In genomic region chr7:4684632-4685417, GRCm38 (mm10) we compare ENCODE assay signal across 8 mouse cellular contexts. TPM values are rescaled to one million over a fixed set of nuclear protein-coding genes. Genes with fewer than 3 reads are reported as not detected.
DNase-seq lines count a peak whose midpoint lies in the region; ATAC-seq lines count a peak whose summit lies in the region.

Hspbp1 (minus strand) TSS chr7:4685068.

- H3K4me1 ChIP-seq in hindbrain, embryonic 14.5 days (replicated peaks; ENCODE audit: control insufficient read depth, insufficient read depth, low read length) = peaks cover 8% of the 10 kb centered on the region

- peak within 1 kb of the TSS; percentile 68 for H3K27ac ChIP-seq in hindbrain, embryonic 14.5 days

- H3K9ac ChIP-seq in hindbrain, embryonic 14.5 days = peak within 1 kb of the TSS; percentile 58

- peak within 1 kb of the TSS; percentile 81 for H3K4me2 ChIP-seq in hindbrain, embryonic 14.5 days (replicated peaks)

- under 1% methylated on average over 32 of the region's 32 CpGs for WGBS in hindbrain, embryonic 14.5 days

- H3K9me3 ChIP-seq in hindbrain, embryonic 14.5 days (ENCODE audit: control insufficient read depth, low read length) = no peaks in the 10 kb centered on the region

- H3K36me3 ChIP-seq in hindbrain, embryonic 14.5 days (replicated peaks; ENCODE audit: control insufficient read depth, insufficient read depth) = peaks cover 19% of the 10 kb centered on the region

- H3K4me3 ChIP-seq in hindbrain, embryonic 14.5 days (replicated peaks; ENCODE audit: low read length) = peak within 1 kb of the TSS; percentile 57

- ATAC-seq in hindbrain, embryonic 14.5 days (ENCODE audit: low FRiP score) = peak; percentile 98

- no peaks in the 10 kb centered on the region for H3K27me3 ChIP-seq in hindbrain, embryonic 14.5 days (ENCODE audit: control insufficient read depth, insufficient read depth, low read length)

- peak; percentile 100 for DNase-seq in R1 (ENCODE audit: low read depth, low spot score)
- DNase-seq in cerebellum, postnatal 25 days = peak; percentile 89 to 90
- DNase-seq in frontal cortex, postnatal 25 days (ENCODE audit: low spot score in 2 of 2) = peak; percentile 83 to 84
- DNase-seq in hindbrain, embryonic 14.5 days (ENCODE audit: low spot score) = peak; percentile 87
- DNase-seq in layer of hippocampus, postnatal 36 days = peak; percentile 91 to 92
- peak; percentile 99 for DNase-seq in lung, postnatal 36 days
- DNase-seq in retina, postnatal 1 day = peak; percentile 99
- peak; percentile 86 to 94 for DNase-seq in urinary bladder, adult 18-20 months (ENCODE audit: low spot score in 2 of 2)

RNA-seq across cellular contexts. Expression of gene Hspbp1, which starts in this region (rescaled TPM):
- polyA plus RNA-seq in hindbrain, embryonic 14.5 days (2014; fragmentation: Nextera tagmentation; extraction: Ambion mirVana) = 146 and 154 TPM in 2 replicates
- 10 to 100 TPM; 85.2 to 87.6 TPM for total RNA-seq in layer of hippocampus, postnatal 36 days (2021)

Comparison
In these comparisons a context has a peak if more than half of its experiments do, and no peak if none do; other contexts are left out.
1. Peak in every context shown above with its lines: DNase-seq, ATAC-seq, H3K4me3 ChIP-seq and H3K27ac ChIP-seq.